Mouse (Mus musculus) heart, postnatal 4 days (tissue): ENCODE measurements at regions not wholly inside any gene's neighbourhood (a gene's known extent, or its start where the extent isn't known, plus 50 kb on each side); places are given as distances from the start of the nearest gene placed in this dataset.

Experiments
- DNase-seq: peaks from one replicate; pipeline ENCODE4 v3.0.0; 2021

- DNase-seq = peak; percentile 42
Measured at GRCm38 (mm10) chr1:174999265-175000200, 77.9 kb upstream of the Grem2 start.

GRCm38 (mm10) chr1:174992520-174992919 is 70.9 kb upstream of the Grem2 start:
- no peak for DNase-seq

DNA sequence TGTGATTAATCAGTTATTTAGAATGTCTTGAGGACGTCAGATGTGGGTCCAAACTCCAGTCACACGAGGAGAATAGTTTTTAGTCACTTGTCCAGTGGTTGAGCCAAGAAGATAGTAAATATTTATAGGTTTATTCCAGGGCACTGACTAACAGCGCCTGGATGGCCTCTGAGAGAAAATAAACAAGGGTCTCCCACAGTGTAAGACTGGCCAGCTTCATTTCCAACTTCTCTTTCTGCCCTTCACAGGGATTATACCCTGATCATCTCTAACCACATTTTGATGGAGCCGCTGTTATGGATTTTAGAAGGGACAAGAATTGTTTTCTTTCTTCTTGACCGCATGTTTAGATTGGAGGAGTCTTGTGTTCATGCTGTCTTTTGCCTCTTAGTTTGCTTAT is 67.0 kb upstream of the Grem2 start:
- DNase-seq = no peak

DNA sequence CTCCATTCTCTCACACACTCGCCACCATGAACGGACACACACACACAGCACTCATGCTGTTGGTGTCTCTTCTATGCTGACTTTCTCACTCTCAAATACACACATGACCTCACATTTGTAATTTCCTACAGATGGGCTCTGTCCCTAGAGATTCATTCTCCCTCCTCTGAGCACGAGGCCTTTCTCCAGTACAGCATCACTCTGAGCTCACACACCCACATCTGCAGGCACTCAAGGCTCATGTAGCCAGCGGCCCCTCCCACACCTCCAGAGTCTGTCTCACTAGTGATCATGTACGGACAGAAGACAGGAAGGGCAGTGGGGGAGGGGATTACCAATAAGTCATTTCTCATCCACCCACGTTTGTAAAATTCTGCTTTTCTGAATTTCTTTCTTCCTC is 50.3 kb upstream of the Grem2 start:
- no peak for DNase-seq
